Mouse (Mus musculus): Measurements from ENCODE around the gene Pde10a. TPM values are rescaled to one million over a fixed set of nuclear protein-coding genes. Genes with fewer than 3 reads are reported as not detected.

The Pde10a gene
- polyA plus RNA-seq, 1 experiment from 2014 or later = 1.4 TPM

- Histone ChIP-seq H3K27ac (no peak overlapping the region), H3K9me3 (no peaks in the 10 kb centered on the region), H3K4me2 (replicated peaks) (no peak overlapping the region), H3K27me3 (replicated peaks) (no peaks in the 10 kb centered on the region), H3K9ac (no peak overlapping the region), H3K4me1 (replicated peaks) (no peaks in the 10 kb centered on the region), H3K36me3 (no peaks in the 10 kb centered on the region), H3K4me3 (replicated peaks) (no peak overlapping the region)
- WGBS = 89% methylated on average over 5 of the region's 5 CpGs
- ATAC-seq = no peak
Observed at GRCm38 (mm10) chr17:8884691-8885090, 359.5 kb downstream of the Pde10a start.

- Histone ChIP-seq H3K9me3 (no peaks in the 10 kb centered on the region), H3K9ac (no peak overlapping the region), H3K4me3 (replicated peaks) (no peak overlapping the region), H3K27me3 (replicated peaks) (no peaks in the 10 kb centered on the region), H3K27ac (no peak overlapping the region), H3K4me1 (replicated peaks) (no peaks in the 10 kb centered on the region), H3K4me2 (replicated peaks) (no peak overlapping the region), H3K36me3 (no peaks in the 10 kb centered on the region)
- WGBS = 92% methylated on average over 6 of the region's 6 CpGs
- no peak for ATAC-seq
Observed at GRCm38 (mm10) chr17:8885830-8886229, 360.7 kb downstream of the Pde10a start.

GRCm38 (mm10) chr17:8888105-8888504 is 362.9 kb downstream of the Pde10a start:
- no peak overlapping the region for H3K4me2 ChIP-seq (replicated peaks)
- no peaks in the 10 kb centered on the region for H3K27me3 ChIP-seq (replicated peaks)
- H3K27ac ChIP-seq = no peak overlapping the region
- no peaks in the 10 kb centered on the region for H3K9me3 ChIP-seq
- no peak overlapping the region for H3K4me3 ChIP-seq (replicated peaks)
- no peak overlapping the region for H3K9ac ChIP-seq
- H3K4me1 ChIP-seq (replicated peaks) = no peaks in the 10 kb centered on the region
- H3K36me3 ChIP-seq = no peaks in the 10 kb centered on the region
- no peak for ATAC-seq
- 61% methylated on average over 9 of the region's 9 CpGs for WGBS

GRCm38 (mm10) chr17:8888639-8889038 is 363.5 kb downstream of the Pde10a start:
- 89% methylated on average over 5 of the region's 5 CpGs for WGBS
- Histone ChIP-seq H3K4me1 (replicated peaks) (no peaks in the 10 kb centered on the region), H3K4me3 (replicated peaks) (no peak overlapping the region), H3K4me2 (replicated peaks) (no peak overlapping the region), H3K36me3 (no peaks in the 10 kb centered on the region), H3K9me3 (no peaks in the 10 kb centered on the region), H3K27ac (no peak overlapping the region), H3K27me3 (replicated peaks) (no peaks in the 10 kb centered on the region), H3K9ac (no peak overlapping the region)
- no peak for ATAC-seq

- ATAC-seq = no peak
- Histone ChIP-seq H3K36me3 (no peaks in the 10 kb centered on the region), H3K27ac (no peak overlapping the region), H3K4me1 (replicated peaks) (peaks cover 3% of the 10 kb centered on the region; the same call in 1 of the 2 replicates), H3K4me2 (replicated peaks) (no peak overlapping the region), H3K4me3 (replicated peaks) (no peak overlapping the region), H3K9me3 (no peaks in the 10 kb centered on the region), H3K27me3 (replicated peaks) (no peaks in the 10 kb centered on the region), H3K9ac (no peak overlapping the region)
- WGBS = 65% methylated on average over 13 of the region's 13 CpGs
Observed at GRCm38 (mm10) chr17:8892193-8892985, 367.2 kb downstream of the Pde10a start.

- no peak for ATAC-seq
- H3K27me3 ChIP-seq (replicated peaks) = no peaks in the 10 kb centered on the region
- no peaks in the 10 kb centered on the region for H3K9me3 ChIP-seq
- no peaks in the 10 kb centered on the region for H3K36me3 ChIP-seq
- WGBS = 38% methylated on average over 14 of the region's 14 CpGs
- H3K4me3 ChIP-seq (replicated peaks) = no peak overlapping the region
- peaks cover 3% of the 10 kb centered on the region; the same call in 1 of the 2 replicates for H3K4me1 ChIP-seq (replicated peaks)
- H3K9ac ChIP-seq = no peak overlapping the region
- 0 out of 2 replicates have a peak overlapping the region, but pooled peaks have one; percentile 11 for H3K4me2 ChIP-seq (replicated peaks)
- no peak overlapping the region for H3K27ac ChIP-seq
Observed at GRCm38 (mm10) chr17:8895991-8896390, 370.8 kb downstream of the Pde10a start.

GRCm38 (mm10) chr17:8897749-8898148 is 372.6 kb downstream of the Pde10a start:
- 87% methylated on average over 10 of the region's 10 CpGs for WGBS
- Histone ChIP-seq H3K9me3 (no peaks in the 10 kb centered on the region), H3K9ac (no peak overlapping the region), H3K36me3 (no peaks in the 10 kb centered on the region), H3K4me3 (replicated peaks) (no peak overlapping the region), H3K27ac (no peak overlapping the region), H3K27me3 (replicated peaks) (no peaks in the 10 kb centered on the region), H3K4me2 (replicated peaks) (no peak overlapping the region), H3K4me1 (replicated peaks) (peaks cover 3% of the 10 kb centered on the region; the same call in 1 of the 2 replicates)
- no peak for ATAC-seq

GRCm38 (mm10) chr17:8898221-8898620 is 373.0 kb downstream of the Pde10a start:
- H3K4me1 ChIP-seq (replicated peaks) = peaks cover 3% of the 10 kb centered on the region; the same call in 1 of the 2 replicates
- 86% methylated on average over 8 of the region's 8 CpGs for WGBS
- ATAC-seq = no peak
- H3K9me3 ChIP-seq = no peaks in the 10 kb centered on the region
- H3K4me2 ChIP-seq (replicated peaks) = no peak overlapping the region
- H3K27me3 ChIP-seq (replicated peaks) = no peaks in the 10 kb centered on the region
- H3K9ac ChIP-seq = no peak overlapping the region
- no peaks in the 10 kb centered on the region for H3K36me3 ChIP-seq
- no peak overlapping the region for H3K27ac ChIP-seq
- no peak overlapping the region for H3K4me3 ChIP-seq (replicated peaks)

GRCm38 (mm10) chr17:8899212-8899611 is 374.0 kb downstream of the Pde10a start:
- Histone ChIP-seq H3K9ac (no peak overlapping the region), H3K4me3 (replicated peaks) (no peak overlapping the region), H3K36me3 (no peaks in the 10 kb centered on the region), H3K27ac (no peak overlapping the region), H3K4me2 (replicated peaks) (no peak overlapping the region), H3K9me3 (no peaks in the 10 kb centered on the region), H3K27me3 (replicated peaks) (no peaks in the 10 kb centered on the region), H3K4me1 (replicated peaks) (peaks cover 3% of the 10 kb centered on the region; the same call in 1 of the 2 replicates)
- peak; percentile 71 for ATAC-seq
- 89% methylated on average over 7 of the region's 7 CpGs for WGBS

GRCm38 (mm10) chr17:8903555-8904283 is 378.5 kb downstream of the Pde10a start:
- no peak for ATAC-seq
- Histone ChIP-seq H3K4me1 (replicated peaks) (no peaks in the 10 kb centered on the region), H3K27me3 (replicated peaks) (no peaks in the 10 kb centered on the region), H3K27ac (no peak overlapping the region), H3K4me2 (replicated peaks) (no peak overlapping the region), H3K36me3 (no peaks in the 10 kb centered on the region), H3K9ac (no peak overlapping the region), H3K4me3 (replicated peaks) (no peak overlapping the region), H3K9me3 (no peaks in the 10 kb centered on the region)
- 90% methylated on average over 5 of the region's 5 CpGs for WGBS

GRCm38 (mm10) chr17:8910571-8910970 is 385.4 kb downstream of the Pde10a start:
- 55% methylated on average over 5 of the region's 5 CpGs for WGBS
- no peak overlapping the region for H3K4me2 ChIP-seq (replicated peaks)
- no peak overlapping the region for H3K4me3 ChIP-seq (replicated peaks)
- H3K9me3 ChIP-seq = no peaks in the 10 kb centered on the region
- H3K36me3 ChIP-seq = no peaks in the 10 kb centered on the region
- no peak overlapping the region for H3K27ac ChIP-seq
- no peak overlapping the region for H3K9ac ChIP-seq
- no peaks in the 10 kb centered on the region for H3K27me3 ChIP-seq (replicated peaks)
- no peaks in the 10 kb centered on the region for H3K4me1 ChIP-seq (replicated peaks)
- no peak for ATAC-seq

GRCm38 (mm10) chr17:8912933-8913332 is 387.8 kb downstream of the Pde10a start:
- 76% methylated on average over 3 of the region's 3 CpGs for WGBS
- no peaks in the 10 kb centered on the region for H3K4me1 ChIP-seq (replicated peaks)
- no peak overlapping the region for H3K27ac ChIP-seq
- H3K4me3 ChIP-seq (replicated peaks) = no peak overlapping the region
- H3K36me3 ChIP-seq = no peaks in the 10 kb centered on the region
- no peak overlapping the region for H3K4me2 ChIP-seq (replicated peaks)
- H3K9ac ChIP-seq = no peak overlapping the region
- no peak for ATAC-seq
- H3K27me3 ChIP-seq (replicated peaks) = no peaks in the 10 kb centered on the region
- H3K9me3 ChIP-seq = no peaks in the 10 kb centered on the region
